Comparison of ENCODE assay signal across 20 mouse cellular contexts in genomic region chr11:113536308-113537198, GRCm38 (mm10).
DNase-seq lines count a peak whose midpoint lies in the region; ATAC-seq lines count a peak whose summit lies in the region.
"Had no signal": no experiment of that assay in that cellular context is flagged by ENCODE, and none has a peak within 500 bp of the region (broad histone marks: within the 10 kb centered on the region; RNA-seq: fewer than 3 reads in every experiment).

No protein-coding gene starts in this region.

- no peaks in the 10 kb centered on the region for H3K9me3 ChIP-seq in hindbrain, embryonic 13.5 days
- H3K9me3 ChIP-seq in hindbrain, embryonic 11.5 days (ENCODE audit: control insufficient read depth, low read length), result no peaks in the 10 kb centered on the region; the same call in 1 of the 2 replicates
- H3K9me3 ChIP-seq: heart, embryonic 10.5 days; intestine, embryonic 15.5 days; stomach, embryonic 15.5 days had no signal

- H3K4me1 ChIP-seq in hindbrain, embryonic 13.5 days (replicated peaks), result peaks cover 28% of the 10 kb centered on the region
- no peaks in the 10 kb centered on the region for H3K4me1 ChIP-seq in hindbrain, embryonic 11.5 days (replicated peaks; ENCODE audit: control insufficient read depth, insufficient read depth, low read length)
- H3K4me1 ChIP-seq: intestine, embryonic 15.5 days; megakaryocyte, embryonic 14.5 days had no signal

- no peaks in the 10 kb centered on the region for H3K36me3 ChIP-seq in hindbrain, embryonic 13.5 days
- H3K36me3 ChIP-seq in hindbrain, embryonic 11.5 days (ENCODE audit: control insufficient read depth, insufficient read depth, low read length), result no peaks in the 10 kb centered on the region
- H3K36me3 ChIP-seq: intestine, embryonic 15.5 days; stomach, embryonic 15.5 days had no signal

- H3K27ac ChIP-seq in hindbrain, embryonic 13.5 days, result 0 out of 2 replicates have a peak overlapping the region, but pooled peaks have one; percentile 23
- no peak overlapping the region for H3K27ac ChIP-seq in hindbrain, embryonic 11.5 days (ENCODE audit: low read depth, low read length)
- H3K27ac ChIP-seq: heart, embryonic 10.5 days; intestine, embryonic 15.5 days; liver, embryonic 14.5 days; stomach, embryonic 15.5 days had no signal

- H3K27me3 ChIP-seq in hindbrain, embryonic 13.5 days, result 0 out of 2 replicates have a peak, but pooled peaks cover 3% of the 10 kb centered on the region
- H3K27me3 ChIP-seq in hindbrain, embryonic 11.5 days (ENCODE audit: control insufficient read depth, insufficient read depth, low read length), result no peaks in the 10 kb centered on the region
- H3K27me3 ChIP-seq: intestine, embryonic 15.5 days; megakaryocyte, embryonic 14.5 days; stomach, embryonic 15.5 days had no signal

- DNase-seq in hindbrain, embryonic 11.5 days (ENCODE audit: low spot score), result no peak
- DNase-seq in induced T-regulatory cell, adult 2 months (ENCODE audit: low read depth), result peak; percentile 25
- DNase-seq in thymus, postnatal 14 days, result peak; percentile 52
- DNase-seq in urinary bladder, postnatal 25 days (ENCODE audit: low spot score), result no peak
- no peak for DNase-seq in right cerebral cortex, postnatal 14 days
- no peak for DNase-seq in adrenal gland, postnatal 14 days
- DNase-seq: B cell, adult 2 months; cerebellum, adult 2 months; forebrain, postnatal 0 days; gastrocnemius, postnatal 10 days; heart, postnatal 36 days; kidney, postnatal 25 days; left cerebral cortex, postnatal 4 days had no signal

- H3K9ac ChIP-seq in hindbrain, embryonic 13.5 days, result no peak overlapping the region
- H3K9ac ChIP-seq in hindbrain, embryonic 11.5 days (ENCODE audit: low read depth, low read length), result no peak overlapping the region
- H3K9ac ChIP-seq: forebrain, postnatal 0 days; intestine, embryonic 15.5 days; liver, embryonic 14.5 days; stomach, embryonic 15.5 days had no signal

- ATAC-seq in hindbrain, embryonic 13.5 days (ENCODE audit: low FRiP score), result no peak
- ATAC-seq in hindbrain, embryonic 11.5 days (ENCODE audit: low FRiP score), result no peak
- ATAC-seq in CD4-positive, CD25-positive, alpha-beta regulatory T cell, adult 4 months, result peak; percentile 49
- ATAC-seq: forebrain, postnatal 0 days; intestine, embryonic 15.5 days had no signal

- no peak overlapping the region for H3K4me3 ChIP-seq in hindbrain, embryonic 13.5 days
- H3K4me3 ChIP-seq in hindbrain, embryonic 11.5 days (ENCODE audit: low read depth, low read length), result no peak overlapping the region
- H3K4me3 ChIP-seq: heart, embryonic 10.5 days; intestine, embryonic 15.5 days; megakaryocyte, embryonic 14.5 days; stomach, embryonic 15.5 days had no signal

- no peak overlapping the region for H3K4me2 ChIP-seq in hindbrain, embryonic 13.5 days
- no peak overlapping the region for H3K4me2 ChIP-seq in hindbrain, embryonic 11.5 days (replicated peaks; ENCODE audit: low read depth, low read length)
- H3K4me2 ChIP-seq: intestine, embryonic 15.5 days; stomach, embryonic 15.5 days had no signal

- WGBS in hindbrain, embryonic 13.5 days, result 89% methylated on average over 16 of the region's 16 CpGs
- 91% methylated on average over 16 of the region's 16 CpGs for WGBS in hindbrain, embryonic 11.5 days

Comparison
In these comparisons a context has a peak if more than half of its experiments do, and no peak if none do; other contexts are left out.
1. DNase-seq: peak in induced T-regulatory cell, adult 2 months (single experiment) and thymus, postnatal 14 days (single experiment); none in hindbrain, embryonic 11.5 days (single experiment), urinary bladder, postnatal 25 days (single experiment), right cerebral cortex, postnatal 14 days (single experiment) and adrenal gland, postnatal 14 days (single experiment).